Mouse (Mus musculus) hindbrain, embryonic 11.5 days (tissue): Measurements from ENCODE around the gene H2-M3. TPM values are rescaled to one million over a fixed set of nuclear protein-coding genes. Genes with fewer than 3 reads are reported as not detected.

Experiments used
- ATAC-seq: fragments of 200-750 bp; cut with Nextera tagmentation; 2 replicates; pipeline ENCODE4 v1.8.0; 2017; ENCODE audit warnings: mild to moderate bottlenecking, moderate TSS enrichment, moderate library complexity; ENCODE audit not compliant: low FRiP score
- DNase-seq: peaks from one replicate; pipeline ENCODE4 v3.0.0-alpha.2; 2015; ENCODE audit warnings: low spot score
- H3K27ac ChIP-seq: fragments of 300-500 bp; sonication (generic); 2 replicates; pipeline ENCODE4 v1.5.1; 2014; ENCODE audit warnings: mild to moderate bottlenecking, low read depth, low read length
- H3K27me3 ChIP-seq: fragments of 300-500 bp; sonication (generic); 2 replicates; pipeline ENCODE4 v1.6.1; 2014; ENCODE audit warnings: mild to moderate bottlenecking, low read length, moderate library complexity, mixed read lengths; ENCODE audit not compliant: control insufficient read depth, insufficient read depth
- H3K36me3 ChIP-seq: fragments of 300-500 bp; sonication (generic); 2 replicates; pipeline ENCODE4 v1.6.1; 2014; ENCODE audit warnings: mild to moderate bottlenecking, low read length, moderate library complexity, mixed read lengths; ENCODE audit not compliant: control insufficient read depth, insufficient read depth
- H3K4me1 ChIP-seq: fragments of 300-500 bp; sonication (generic); replicated peaks from 2 replicates; pipeline ENCODE4 v1.6.1; 2014; ENCODE audit warnings: low read length, mixed read lengths; ENCODE audit not compliant: control insufficient read depth, insufficient read depth
- H3K4me2 ChIP-seq: fragments of 300-500 bp; sonication (generic); replicated peaks from 2 replicates; pipeline ENCODE4 v1.6.1; 2014; ENCODE audit warnings: mild to moderate bottlenecking, low read depth, low read length
- H3K4me3 ChIP-seq: fragments of 300-500 bp; sonication (generic); 2 replicates; pipeline ENCODE4 v1.5.1; 2014; ENCODE audit warnings: low read depth, low read length
- H3K9ac ChIP-seq: fragments of 300-500 bp; sonication (generic); 2 replicates; pipeline ENCODE4 v1.6.1; 2014; ENCODE audit warnings: low read depth, low read length
- H3K9me3 ChIP-seq: fragments of 300-500 bp; sonication (generic); 2 replicates; pipeline ENCODE4 v1.6.1; 2016; ENCODE audit warnings: low read length; ENCODE audit not compliant: control insufficient read depth
- WGBS: fragments of 180-500 bp; shearing (Covaris S2); extraction: QIAGEN DNeasy Blood & Tissue Kit; methylation state at CpG from one replicate; pipeline ENCODE4 v1.1.7; 2014; 5-methylcytosine and 5-hydroxymethylcytosine counted together
- polyA plus RNA-seq: library from polyadenylated mRNA; unstranded; fragments of >200 nt; fragmentation: Nextera tagmentation; extraction: Ambion mirVana; gene quantifications from 2 replicates; pipeline ENCODE4 v1.2.1, GENCODE M21; 2014

The H2-M3 gene
- polyA plus RNA-seq, 1 experiment from 2014 or later = 0.93 TPM

DNA sequence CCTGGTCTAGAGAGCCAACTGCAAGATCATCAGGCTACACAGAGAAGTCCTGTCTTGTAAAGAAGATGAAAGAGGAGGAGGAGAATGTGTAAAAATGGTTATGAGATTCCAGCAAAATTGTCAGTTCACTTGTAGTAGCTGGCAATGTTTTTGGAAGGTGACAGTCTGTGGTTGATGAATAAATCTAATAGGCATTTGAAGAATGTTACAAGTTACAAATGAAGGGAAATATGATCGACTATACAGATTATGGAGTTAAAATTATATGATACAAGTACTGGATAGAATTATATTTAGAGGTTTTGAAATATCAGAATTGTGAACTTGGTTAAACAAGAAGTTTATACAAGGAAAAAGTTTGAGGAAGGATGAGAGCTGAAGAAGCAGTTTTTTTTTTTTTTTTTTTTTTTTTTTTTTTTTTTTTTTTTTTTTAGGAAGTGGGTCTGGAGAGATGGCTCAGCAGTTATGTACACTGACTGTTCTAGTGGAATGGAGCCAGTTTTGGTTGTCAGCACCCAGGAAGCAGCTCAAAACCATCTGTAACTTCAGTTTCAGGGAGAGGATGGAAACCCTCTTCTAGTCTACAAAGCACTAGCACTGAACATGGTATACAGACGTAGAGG lies 5.7 kb downstream of the H2-M3 start:
- Histone ChIP-seq H3K27ac (no peak overlapping the region), H3K27me3 (no peaks in the 10 kb centered on the region), H3K9ac (no peak overlapping the region), H3K4me2 (no peak overlapping the region), H3K36me3 (no peaks in the 10 kb centered on the region), H3K4me3 (no peak overlapping the region), H3K9me3 (no peaks in the 10 kb centered on the region), H3K4me1 (no peaks in the 10 kb centered on the region)
- ATAC-seq = no peak
- DNase-seq = no peak
- 72% methylated on average over 2 of the region's 2 CpGs for WGBS

DNA sequence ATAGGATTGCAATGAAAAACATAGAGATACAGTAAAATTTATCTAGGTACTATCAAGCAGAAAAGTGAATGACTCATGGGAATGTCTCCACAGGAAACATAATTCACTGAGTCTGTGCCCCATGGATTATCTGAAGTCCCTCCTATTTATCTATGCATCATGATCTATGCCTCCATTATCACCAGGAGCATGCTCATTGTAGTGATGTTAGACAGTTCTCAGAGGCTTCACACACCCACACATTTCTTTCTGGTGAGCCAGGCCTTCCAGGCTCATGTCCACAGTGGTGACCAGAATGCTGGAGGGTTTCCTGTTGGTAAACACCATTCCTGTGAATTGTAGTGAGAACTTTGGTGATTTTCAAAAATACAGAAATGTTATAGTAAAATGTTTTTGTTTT lies 6.6 kb downstream of the H2-M3 start:
- Histone ChIP-seq H3K9ac (no peak overlapping the region), H3K36me3 (no peaks in the 10 kb centered on the region), H3K4me1 (no peaks in the 10 kb centered on the region), H3K9me3 (no peaks in the 10 kb centered on the region), H3K4me3 (no peak overlapping the region), H3K27ac (no peak overlapping the region), H3K4me2 (no peak overlapping the region), H3K27me3 (no peaks in the 10 kb centered on the region)
- ATAC-seq (no peak), DNase-seq (no peak)

DNA sequence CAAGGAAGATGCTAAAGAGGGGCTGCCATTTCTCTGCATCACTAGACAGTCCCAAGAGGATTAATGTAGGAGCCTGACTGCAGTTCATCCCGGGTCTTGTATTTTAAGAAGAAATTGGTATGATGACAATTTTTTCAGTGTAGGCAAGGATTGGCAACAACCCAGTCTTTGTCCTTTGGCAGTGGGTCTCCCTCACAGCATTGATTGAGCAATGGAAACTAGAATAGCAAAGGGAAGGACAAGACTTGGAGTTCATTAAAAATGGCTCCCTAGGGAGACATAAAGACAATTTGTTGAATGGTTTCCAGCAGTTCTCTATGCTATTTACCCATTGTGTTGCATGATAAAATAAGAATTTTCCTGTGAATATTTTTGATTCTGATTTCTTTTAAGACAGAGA lies 10.3 kb downstream of the H2-M3 start:
- WGBS = 91% methylated on average over 1 of the region's 1 CpGs
- Histone ChIP-seq H3K9ac (no peak overlapping the region), H3K27me3 (no peaks in the 10 kb centered on the region), H3K4me1 (no peaks in the 10 kb centered on the region), H3K4me3 (no peak overlapping the region), H3K9me3 (no peaks in the 10 kb centered on the region), H3K27ac (no peak overlapping the region), H3K4me2 (no peak overlapping the region), H3K36me3 (no peaks in the 10 kb centered on the region)
- no peak for DNase-seq
- ATAC-seq = no peak

DNA sequence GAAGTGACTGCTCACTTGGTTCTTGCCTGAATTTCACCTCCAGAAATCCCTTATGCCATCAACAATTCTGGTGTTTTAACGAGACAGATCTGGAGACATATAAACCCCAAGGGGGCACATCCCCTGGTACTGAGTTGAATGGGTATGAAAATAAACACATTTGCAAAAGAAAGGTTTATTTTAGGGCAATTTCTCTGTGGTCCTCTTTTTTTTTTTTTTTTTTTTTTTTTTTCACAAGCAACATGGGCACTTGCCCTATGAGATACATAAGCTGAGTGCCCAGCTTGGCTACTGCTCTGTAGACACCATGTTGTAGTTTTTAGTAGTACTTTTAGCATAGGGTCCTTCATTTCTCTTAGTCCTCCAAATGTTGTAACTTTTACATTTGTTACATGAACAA lies 13.3 kb downstream of the H2-M3 start, which contains the start of gene Olfr99:
Gene Olfr99, minus strand, starts transcription at position 101 of the 400 bp plus-strand sequence.
- Histone ChIP-seq H3K4me1 (no peaks in the 10 kb centered on the region), H3K27me3 (no peaks in the 10 kb centered on the region), H3K36me3 (no peaks in the 10 kb centered on the region), H3K4me3 (no peak within 1 kb of the TSS), H3K27ac (no peak within 1 kb of the TSS), H3K9ac (no peak within 1 kb of the TSS), H3K9me3 (no peaks in the 10 kb centered on the region), H3K4me2 (no peak within 1 kb of the TSS)
- 79% methylated on average over 1 of the region's 1 CpGs for WGBS
- no peak for ATAC-seq
- no peak for DNase-seq

DNA sequence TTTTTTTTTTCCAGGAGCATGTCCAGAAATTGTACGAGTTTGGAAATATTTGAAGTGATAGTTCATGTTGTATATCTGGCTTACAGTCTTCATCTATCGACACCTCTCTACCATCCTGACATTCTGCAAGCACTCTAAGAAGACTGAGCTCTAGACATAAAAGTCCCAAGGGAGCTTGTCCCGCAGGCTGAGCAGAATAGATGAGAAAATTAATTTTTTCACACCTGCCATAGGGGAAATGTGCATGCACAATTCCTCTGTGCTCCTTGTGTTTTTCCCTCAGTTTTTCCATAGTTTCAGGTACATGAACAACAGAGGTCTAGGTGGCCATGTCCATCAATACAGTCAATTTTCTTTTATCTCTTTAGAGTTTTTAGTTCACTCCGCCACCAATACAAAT lies 34.2 kb downstream of the H2-M3 start, which contains the start of gene Olfr101:
Gene Olfr101, minus strand, starts transcription at position 101 of the 400 bp plus-strand sequence.
- no peak within 1 kb of the TSS for H3K27ac ChIP-seq
- H3K9me3 ChIP-seq = no peaks in the 10 kb centered on the region
- 80% methylated on average over 4 of the region's 4 CpGs for WGBS
- H3K4me2 ChIP-seq = no peak within 1 kb of the TSS
- no peaks in the 10 kb centered on the region for H3K4me1 ChIP-seq
- no peak for DNase-seq
- no peak for ATAC-seq
- no peaks in the 10 kb centered on the region for H3K27me3 ChIP-seq
- no peak within 1 kb of the TSS for H3K4me3 ChIP-seq
- H3K9ac ChIP-seq = no peak within 1 kb of the TSS
- H3K36me3 ChIP-seq = no peaks in the 10 kb centered on the region

DNA sequence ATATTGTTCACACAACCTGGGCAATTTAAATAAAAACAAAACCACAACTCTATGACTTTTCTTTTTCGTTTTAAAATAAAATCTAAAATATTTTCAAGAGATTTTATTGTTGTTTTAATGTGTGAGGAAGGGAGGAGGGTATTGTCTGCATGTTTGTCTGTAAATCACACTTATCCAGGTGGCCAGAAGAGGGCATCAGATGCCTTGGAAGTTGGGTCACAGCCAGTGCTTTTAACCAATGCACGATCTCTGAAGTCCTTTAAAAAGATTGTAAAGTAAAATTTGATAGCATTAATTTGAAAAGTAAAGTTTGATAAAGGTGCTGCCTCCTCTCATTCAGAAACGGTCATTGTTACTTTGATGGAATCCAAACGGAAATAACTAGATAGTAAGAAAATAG lies 38.5 kb downstream of the H2-M3 start:
- no peak overlapping the region for H3K27ac ChIP-seq
- WGBS = 48% methylated on average over 4 of the region's 4 CpGs
- DNase-seq (peak; percentile 0), ATAC-seq (no peak)
- H3K27me3 ChIP-seq = no peaks in the 10 kb centered on the region
- H3K4me3 ChIP-seq = no peak overlapping the region
- H3K4me2 ChIP-seq = no peak overlapping the region
- H3K4me1 ChIP-seq = no peaks in the 10 kb centered on the region
- H3K9me3 ChIP-seq = no peaks in the 10 kb centered on the region
- no peaks in the 10 kb centered on the region for H3K36me3 ChIP-seq
- H3K9ac ChIP-seq = no peak overlapping the region

DNA sequence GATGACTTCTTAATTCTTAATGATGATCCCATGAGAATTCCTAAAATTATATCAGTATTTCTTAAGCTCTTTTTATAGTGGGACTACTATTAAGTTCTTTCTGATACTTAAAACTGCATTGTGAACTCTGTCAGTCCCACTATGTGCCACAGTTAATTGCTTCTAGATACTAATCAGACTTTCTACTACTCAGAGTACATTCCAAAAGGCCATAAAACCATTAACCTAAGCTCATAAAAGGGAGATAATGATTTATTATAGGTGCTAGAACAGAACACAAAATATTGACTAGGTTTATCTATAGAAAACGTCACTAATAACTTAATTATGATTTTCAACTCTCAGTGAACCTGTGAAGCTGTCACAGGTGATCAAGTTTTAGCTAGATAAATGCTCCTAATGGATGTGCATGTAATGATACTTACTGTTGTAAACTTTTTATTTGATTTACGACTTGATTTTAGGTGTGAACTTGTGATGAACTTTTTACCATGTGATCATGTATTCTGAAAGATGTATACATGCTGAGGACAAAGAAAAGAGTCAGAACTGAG lies 40.2 kb downstream of the H2-M3 start:
- Histone ChIP-seq H3K27me3 (no peaks in the 10 kb centered on the region), H3K36me3 (no peaks in the 10 kb centered on the region), H3K9ac (no peak overlapping the region), H3K27ac (no peak overlapping the region), H3K4me3 (no peak overlapping the region), H3K4me1 (no peaks in the 10 kb centered on the region), H3K9me3 (no peaks in the 10 kb centered on the region), H3K4me2 (no peak overlapping the region)
- WGBS = 50% methylated on average over 2 of the region's 2 CpGs
- DNase-seq (no peak), ATAC-seq (no peak)

DNA sequence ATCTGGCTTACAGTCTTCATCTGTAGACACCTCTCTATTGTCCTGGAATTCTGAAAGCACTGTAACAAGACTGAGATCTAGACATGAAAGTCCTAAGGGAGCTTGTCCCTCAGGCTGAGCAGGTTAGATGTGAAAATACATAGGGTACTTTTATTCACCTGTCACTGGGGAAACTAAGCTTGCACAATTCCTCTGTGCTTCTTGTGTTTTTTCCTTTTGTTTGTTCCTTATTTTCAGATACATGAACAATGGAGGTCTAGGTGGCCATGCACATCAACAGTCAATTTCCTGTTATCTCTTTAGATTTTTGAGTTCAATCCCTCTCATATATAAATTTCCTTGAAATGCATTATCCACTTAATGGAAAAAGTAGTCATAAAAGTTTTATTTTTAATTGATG lies 46.9 kb downstream of the H2-M3 start, which contains the start of gene Olfr102:
Gene Olfr102, minus strand, starts transcription at position 101 of the 400 bp plus-strand sequence.
- Histone ChIP-seq H3K27ac (no peak within 1 kb of the TSS), H3K27me3 (no peaks in the 10 kb centered on the region), H3K36me3 (no peaks in the 10 kb centered on the region), H3K4me3 (no peak within 1 kb of the TSS), H3K9me3 (no peaks in the 10 kb centered on the region), H3K4me1 (no peaks in the 10 kb centered on the region), H3K9ac (no peak within 1 kb of the TSS), H3K4me2 (no peak within 1 kb of the TSS)
- DNase-seq (no peak), ATAC-seq (no peak)
